Mouse (Mus musculus) lung, postnatal 0 days (tissue): ENCODE measurements around the gene Gclc.
A peak's percentile ranks its signal among the peaks of the same experiment; 100 is the strongest.

Source experiments
- CTCF ChIP-seq: IDR thresholded peaks from 2 replicates; pipeline ENCODE4 v1.5.1; 2016; ENCODE audit warnings: antibody characterized with exemption, mild to moderate bottlenecking
- EP300 ChIP-seq: IDR thresholded peaks from 2 replicates; pipeline ENCODE4 v1.6.1; 2016; ENCODE audit warnings: antibody characterized with exemption, mild to moderate bottlenecking, control low read depth

- TF ChIP-seq CTCF (peak; percentile 39), EP300 (no peak)
Measured at GRCm38 (mm10) chr9:77819318-77819717, 65.0 kb downstream of the Gclc start.
